Mouse (Mus musculus) right cerebral cortex, postnatal 36 days (tissue): Measurements from ENCODE around the gene Cdk2ap2.
"Not testable (repeated sequence)": the region's sequence is repeated elsewhere in the genome, so short reads cannot be mapped to it uniquely, and the experiment has no call there.

ENCODE experiments used
- DNase-seq, 2 experiments: peaks; one replicate each; pipeline ENCODE4 v3.0.0; 2022; ENCODE audit warnings: low spot score in 2 of 2, mixed read lengths in 1 of 2

The Cdk2ap2 gene

DNA sequence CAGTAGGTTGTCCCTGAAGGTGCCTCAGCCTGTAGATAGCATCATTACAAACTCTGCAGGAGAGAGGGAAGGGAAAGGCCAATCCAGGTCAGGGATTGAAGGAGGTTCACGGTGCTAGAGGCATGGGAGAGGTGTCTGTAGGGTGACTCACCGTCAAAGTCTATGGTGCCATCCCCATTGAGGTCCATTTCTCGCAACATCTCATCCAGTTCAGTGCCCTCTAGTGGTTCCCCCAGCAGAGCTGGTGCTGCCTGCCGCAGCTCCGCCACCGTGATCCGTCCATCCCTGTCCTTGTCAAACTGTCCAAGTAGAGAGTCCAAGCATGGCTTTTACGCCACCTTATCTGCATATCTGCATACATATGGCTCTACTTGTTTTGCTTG is 39.0 kb downstream of the Cdk2ap2 start:
- DNase-seq = not testable (repeated sequence)

DNA sequence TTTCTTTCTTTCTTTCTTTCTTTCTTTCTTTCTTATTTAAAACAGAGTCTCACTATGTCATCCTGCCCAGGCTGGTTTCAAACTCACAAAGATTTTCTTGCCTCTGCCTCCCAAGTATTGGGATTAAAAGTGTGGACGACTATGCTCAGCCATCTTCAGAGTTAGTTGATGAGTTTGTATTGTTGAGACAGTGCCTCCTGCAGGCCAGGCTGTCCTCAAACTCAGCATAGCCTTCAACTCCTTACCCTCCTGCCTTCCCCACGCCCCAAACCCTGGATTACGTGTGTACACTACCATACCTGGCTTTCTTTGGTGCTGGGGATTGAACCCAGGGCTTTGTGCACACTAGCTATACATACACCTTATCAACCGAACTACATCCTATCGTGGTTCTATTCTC is 39.5 kb downstream of the Cdk2ap2 start:
- no peak for DNase-seq

DNA sequence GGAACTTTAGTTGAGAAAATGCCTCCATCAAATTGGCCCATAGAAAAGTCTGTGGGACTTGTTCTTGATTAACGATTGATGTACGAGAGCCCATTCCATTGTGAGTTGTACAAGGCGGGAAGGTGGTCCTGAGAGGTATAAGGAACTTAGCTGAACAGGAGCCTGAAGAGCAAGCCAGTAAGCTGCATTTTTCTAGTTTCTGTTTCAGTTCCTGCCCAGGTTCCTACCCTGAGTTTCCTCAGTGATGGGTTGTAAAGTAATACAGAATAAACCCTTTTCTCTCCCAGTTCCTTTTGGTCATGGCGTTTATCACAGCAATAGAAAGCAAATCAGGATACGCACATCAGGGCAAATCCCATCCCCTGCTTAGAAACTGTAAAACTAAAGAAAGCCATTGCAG is 40.9 kb downstream of the Cdk2ap2 start:
- no peak for DNase-seq

DNA sequence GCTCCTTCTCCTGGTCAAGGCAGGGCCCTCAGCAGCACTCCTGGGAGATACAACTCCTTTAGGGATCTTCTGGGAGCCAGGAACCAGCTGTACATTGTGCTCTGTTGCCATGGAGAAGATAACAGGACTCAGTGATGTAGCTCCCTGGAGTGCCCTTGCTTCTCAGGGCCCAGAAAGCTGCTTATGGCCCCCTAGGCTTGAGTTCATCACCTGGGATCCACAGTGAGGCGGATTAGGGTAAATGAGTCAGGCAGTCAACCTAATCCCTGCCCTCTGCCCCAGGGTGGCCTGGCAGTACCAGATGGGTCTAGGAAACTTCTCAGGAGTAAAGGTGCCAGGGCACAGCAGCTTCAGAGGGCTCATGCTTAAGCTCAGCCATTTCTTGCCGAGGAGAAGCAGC is 42.5 kb downstream of the Cdk2ap2 start, which contains the start of gene Gpr152:
Gpr152 (plus strand) TSS at position 342 of the 400 bp plus-strand sequence.
- DNase-seq = no peak

DNA sequence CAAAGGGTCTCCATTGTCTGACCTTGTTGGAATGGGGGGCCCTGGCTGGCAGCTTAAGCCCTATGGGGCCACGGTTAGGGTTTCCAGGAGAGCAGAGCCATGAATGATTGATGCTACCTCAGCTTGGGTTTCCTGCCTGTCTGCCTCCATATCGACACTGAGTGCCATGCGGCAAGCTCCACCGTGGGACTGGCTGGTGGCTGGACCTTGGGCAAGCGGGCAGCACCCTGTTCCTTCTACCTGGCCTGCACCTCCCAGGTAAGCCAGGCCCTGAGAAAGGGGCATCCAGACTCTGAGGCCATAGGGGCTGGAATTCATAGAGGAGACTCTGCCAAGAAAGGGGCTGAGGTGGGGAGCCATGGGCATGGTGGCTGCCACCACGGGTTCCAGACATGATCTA is 43.2 kb downstream of the Cdk2ap2 start:
- no peak for DNase-seq

DNA sequence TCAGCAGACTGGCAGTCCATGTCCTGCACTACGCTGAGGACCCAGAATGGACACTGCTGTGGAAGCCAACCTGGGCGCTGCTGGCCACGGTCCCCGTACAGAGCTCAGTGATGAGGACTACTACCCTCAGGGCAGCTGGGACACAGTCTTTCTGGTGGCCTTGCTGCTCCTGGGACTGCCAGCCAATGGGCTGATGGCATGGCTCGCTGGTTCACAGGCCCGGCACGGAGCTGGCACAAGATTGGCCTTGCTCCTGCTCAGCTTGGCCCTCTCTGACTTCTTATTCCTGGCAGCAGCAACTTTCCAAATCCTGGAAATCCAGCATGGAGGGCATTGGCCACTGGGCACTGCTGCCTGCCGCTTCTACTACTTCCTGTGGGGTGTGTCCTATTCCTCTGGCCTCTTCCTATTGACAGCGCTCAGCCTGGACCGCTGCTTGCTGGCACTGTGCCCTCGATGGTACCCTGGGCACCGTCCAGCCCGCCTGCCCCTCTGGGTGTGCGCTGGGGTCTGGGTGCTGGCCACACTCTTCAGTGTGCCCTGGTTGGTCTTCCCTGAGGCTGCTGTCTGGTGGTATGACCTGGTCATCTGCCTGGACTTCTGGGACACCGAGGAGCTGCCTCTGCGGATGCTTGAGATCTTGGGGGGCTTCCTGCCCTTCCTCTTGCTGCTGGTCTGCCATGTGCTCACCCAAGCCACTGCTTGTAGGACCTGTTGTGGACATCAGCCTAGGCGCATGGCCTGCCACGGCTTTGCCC is 45.6 kb downstream of the Cdk2ap2 start:
- DNase-seq = no peak

DNA sequence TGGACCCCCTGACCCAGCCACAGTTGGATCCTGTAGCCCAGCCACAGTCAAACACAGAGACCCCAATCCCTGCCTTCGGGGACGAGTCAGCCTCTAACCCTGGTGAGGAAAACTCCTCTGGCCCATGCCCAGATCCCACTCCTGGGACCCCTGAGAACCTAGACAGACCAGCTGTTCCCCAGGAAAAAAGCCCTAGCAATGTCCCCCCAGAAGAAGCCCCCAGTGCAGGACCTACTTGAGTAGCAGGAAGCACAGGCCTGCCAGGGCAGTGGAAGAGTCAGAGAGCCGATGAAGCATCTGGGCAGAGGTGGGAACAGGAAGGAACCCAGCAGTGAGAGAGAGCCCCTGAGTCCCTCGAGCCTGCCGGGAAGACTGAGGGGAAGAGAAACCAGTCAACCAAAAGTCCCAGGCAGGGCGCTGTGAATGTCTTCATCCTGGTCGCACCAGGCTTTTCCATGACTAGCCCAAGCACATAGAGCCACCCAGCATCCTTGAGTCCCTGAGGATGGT is 46.8 kb downstream of the Cdk2ap2 start, which contains the start of gene Cabp4:
Cabp4 (minus strand) TSS at position 275 of the 510 bp plus-strand sequence.
- DNase-seq = no peak

DNA sequence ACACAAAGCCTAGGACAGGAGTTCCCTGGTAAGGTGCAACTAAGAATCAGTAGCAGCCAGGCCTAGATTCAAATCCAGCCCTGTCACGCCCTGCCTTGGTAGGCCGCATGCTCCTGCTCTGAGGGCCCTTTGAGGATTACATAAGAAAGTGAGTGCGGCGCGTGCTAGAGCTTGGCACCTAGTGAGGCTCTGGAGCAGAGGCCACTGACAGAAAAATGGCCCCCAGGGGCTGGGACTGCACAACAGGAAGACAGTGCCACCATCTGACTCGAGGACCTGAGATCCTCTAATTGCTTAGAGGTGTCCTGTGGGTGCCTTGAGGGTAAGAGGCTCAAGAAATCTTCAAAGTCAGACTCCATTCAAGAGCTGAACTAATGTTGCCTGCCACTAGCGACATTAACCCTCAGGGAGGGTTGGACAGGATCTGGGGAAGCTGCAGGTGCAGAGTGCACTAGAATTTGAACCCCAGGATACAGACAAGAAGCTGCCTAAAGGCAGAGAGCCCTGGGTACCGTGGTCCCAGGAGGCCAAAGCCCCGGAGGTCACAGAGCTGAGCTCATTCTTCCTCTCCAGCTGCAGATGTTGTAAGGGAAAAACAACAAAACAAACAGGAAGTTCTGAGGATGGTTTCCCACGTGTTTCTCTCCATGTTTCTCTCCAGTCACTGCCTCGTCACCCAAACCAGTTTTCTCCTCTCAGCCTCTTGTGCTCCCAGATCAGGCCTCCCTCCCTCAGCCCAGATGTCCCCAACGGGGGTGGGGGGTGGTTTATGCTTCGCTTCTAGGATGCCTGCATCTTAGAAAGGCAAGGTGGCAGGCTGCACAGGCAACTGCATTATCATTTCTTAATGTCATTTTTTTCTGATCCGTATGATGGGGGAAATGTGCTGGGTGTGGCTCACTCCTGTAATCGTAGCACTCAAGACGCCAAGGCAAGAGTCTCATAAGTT is 47.8 kb downstream of the Cdk2ap2 start:
- no peak for DNase-seq

DNA sequence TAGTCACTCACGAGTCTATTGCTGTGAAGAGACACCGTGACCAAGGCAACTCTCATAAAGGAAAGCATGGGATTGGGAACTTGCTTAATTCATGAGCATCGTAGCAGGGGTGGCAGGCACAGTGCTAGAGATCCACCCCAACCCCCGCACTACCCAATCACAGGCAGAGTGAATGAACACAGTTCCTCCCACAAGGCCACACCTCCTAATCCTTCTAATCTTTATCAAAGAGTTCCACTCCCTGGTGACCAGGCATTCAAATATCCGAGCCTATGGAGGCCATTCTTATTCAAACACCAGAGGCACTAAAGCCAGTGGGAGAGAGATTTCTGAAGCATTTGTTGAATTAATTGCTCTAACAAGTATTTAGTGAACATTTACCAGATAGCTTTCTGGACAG is 49.0 kb downstream of the Cdk2ap2 start:
- DNase-seq = no peak

DNA sequence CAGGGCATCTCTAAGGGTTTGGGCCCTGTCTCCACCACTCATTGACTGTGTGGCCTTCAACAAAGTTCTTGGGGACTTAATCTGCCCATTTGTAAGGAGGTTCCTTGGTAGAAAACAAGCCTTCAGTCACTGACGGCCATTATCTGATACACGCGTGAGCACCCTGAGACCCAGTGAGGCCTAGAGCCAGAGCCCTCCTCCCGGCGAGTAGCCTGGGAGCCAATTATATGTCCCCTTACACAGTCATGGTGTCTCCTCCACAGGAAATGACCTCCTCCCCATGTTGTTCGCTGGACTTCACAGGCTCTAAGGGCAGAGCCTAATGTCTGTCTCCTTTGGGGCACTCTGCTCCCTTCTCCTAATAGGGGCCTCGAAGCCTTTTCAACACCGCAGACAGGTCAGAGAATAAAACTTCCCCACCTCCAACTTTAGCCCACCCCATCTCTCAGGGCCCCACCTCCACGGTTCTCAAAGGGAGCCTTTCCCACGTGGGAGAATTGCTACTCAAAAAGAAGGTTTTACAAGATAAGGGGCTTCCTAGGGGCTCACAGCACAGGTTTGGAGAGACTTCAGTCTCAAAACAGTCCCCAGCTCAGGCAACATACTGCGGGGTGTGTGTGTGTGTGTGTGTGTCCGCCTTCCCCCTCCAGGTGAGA is 49.5 kb downstream of the Cdk2ap2 start:
- DNase-seq = no peak

DNA sequence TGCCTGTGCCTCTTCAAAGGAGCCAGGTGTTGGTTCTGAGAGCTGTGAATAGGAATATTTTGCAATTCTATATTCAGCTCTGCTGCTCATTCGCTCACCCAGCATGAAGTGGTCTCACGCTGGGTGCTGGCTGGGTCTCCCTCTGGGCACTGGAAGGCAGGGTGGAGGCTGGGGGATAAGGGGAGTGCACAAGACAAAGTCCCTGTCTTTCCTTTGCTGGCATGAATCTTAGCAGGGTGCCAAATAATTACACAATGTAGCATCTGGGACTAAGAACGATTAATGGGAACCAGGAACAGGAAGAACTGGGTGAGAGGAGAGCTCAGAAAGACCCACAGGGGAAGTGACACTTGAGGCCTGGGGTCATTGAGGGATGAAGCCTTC is 50.0 kb downstream of the Cdk2ap2 start:
- no peak for DNase-seq

DNA sequence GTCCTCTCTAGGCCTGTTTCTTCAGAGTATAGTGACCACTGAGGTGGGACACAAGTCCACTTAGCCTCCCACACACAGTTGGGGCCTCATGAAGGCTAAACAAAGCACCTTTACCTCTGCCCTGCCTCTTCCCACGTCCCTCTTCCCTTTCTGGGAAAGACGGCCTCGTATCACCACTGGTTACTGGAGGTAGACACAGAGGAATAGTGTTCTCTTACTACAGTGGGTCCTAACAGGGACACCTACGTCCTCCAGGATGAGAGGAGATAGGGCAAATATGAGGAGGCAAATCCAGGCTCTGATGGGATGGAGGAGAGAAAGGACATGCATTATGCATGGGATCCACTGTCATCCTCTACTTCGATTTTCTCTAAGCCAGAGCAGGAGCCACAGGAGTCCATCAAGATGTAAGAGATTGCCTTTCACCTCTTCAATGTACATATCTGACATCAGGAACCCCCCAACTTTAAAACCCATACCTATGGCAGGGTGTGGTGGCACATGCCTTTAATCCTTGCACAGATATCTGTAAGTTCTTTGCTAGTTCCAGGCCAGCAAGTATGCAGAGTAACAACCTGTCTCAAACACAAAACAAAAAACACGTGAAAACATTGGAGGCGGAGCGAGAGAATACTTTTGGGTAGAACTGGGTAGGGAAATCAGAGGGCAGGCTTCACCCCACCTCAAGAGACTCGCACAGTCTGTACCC is 51.0 kb downstream of the Cdk2ap2 start:
- no peak for DNase-seq

DNA sequence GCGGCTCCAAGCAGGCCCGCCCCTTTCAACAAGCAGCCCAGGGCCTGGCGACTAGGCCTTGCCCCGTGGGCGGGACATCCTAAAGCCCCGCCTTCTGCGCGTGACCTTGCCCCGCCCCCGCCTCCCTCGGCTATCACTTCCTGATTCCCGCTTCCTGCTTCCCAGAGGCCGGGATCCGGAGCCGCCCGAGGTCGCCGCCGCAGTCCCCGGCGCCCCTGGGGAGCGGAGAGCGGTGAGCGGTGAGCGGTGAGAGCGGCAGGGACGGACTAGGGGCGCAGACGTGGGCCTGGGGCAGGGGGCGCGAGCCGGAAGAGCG is 51.5 kb downstream of the Cdk2ap2 start, which contains the start of gene Coro1b:
Coro1b (plus strand) TSS at position 129 of the 316 bp plus-strand sequence.
- peak; percentile 92 to 94 for DNase-seq
